Mouse (Mus musculus) cerebellum, adult 9-11 months (tissue): Measurements from ENCODE around the gene Pfdn2.

ENCODE experiments used
- DNase-seq: peaks from one replicate; pipeline ENCODE4 v3.0.0; 2022

The Pfdn2 gene

GRCm38 (mm10) chr1:171356814-171357213 lies 11.3 kb downstream of the Pfdn2 start:
- no peak for DNase-seq

GRCm38 (mm10) chr1:171358421-171358820 lies 13.0 kb downstream of the Pfdn2 start:
- peak; percentile 51 for DNase-seq

GRCm38 (mm10) chr1:171360253-171360652 lies 14.8 kb downstream of the Pfdn2 start:
- DNase-seq: no peak

- peak; percentile 94 for DNase-seq
Measured at GRCm38 (mm10) chr1:171360656-171361055, 15.2 kb downstream of the Pfdn2 start, which contains the start of gene Klhdc9. Klhdc9 (minus strand) TSS chr1:171360798.

DNA sequence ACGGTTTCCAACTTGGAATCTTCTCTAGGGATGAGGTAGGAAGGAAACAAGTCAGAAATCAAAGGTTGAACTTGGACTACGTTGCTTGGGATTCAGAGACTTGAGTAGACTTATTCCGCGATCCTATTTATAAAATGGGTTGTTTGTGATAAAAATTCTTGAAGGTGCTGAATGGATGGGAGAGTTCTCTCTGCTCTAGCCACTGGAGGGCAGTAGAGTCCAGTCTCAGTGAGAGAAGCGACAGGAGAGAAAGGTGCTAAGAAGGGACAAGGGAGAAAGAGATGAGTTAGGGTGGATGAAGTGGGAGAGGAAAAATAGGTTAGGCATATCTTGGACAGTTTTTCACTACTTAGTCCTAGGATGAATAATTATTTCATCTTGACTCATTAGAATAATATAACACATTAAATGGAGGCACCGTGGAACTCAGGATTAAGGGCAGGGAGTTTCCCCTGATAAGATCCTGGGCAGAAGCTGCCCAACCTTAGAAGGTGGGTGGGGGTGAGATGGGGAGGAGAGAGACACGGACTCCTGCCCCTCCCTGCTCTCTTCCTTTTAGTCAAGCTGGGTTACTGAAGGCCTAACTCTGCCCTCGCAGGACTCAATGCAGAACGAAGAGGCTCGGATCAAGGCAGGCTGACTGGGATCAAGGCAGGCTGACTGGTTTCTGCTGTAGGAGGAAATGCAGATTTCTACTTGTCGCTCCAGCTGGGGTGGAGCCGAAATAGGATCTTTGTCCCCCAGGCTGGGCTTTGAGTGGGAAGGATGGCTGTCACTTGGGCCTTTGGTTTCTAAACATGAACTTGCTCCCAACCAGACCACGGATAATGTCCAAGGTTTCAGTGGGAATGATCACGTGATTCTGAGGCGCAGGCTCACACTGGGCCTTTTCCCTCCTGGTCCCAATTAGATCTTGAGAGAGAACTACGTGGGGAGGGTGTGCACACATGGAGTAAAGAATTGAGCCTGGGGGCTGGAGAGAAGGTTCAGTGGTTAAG lies 15.9 kb downstream of the Pfdn2 start:
- DNase-seq: peak; percentile 84

DNA sequence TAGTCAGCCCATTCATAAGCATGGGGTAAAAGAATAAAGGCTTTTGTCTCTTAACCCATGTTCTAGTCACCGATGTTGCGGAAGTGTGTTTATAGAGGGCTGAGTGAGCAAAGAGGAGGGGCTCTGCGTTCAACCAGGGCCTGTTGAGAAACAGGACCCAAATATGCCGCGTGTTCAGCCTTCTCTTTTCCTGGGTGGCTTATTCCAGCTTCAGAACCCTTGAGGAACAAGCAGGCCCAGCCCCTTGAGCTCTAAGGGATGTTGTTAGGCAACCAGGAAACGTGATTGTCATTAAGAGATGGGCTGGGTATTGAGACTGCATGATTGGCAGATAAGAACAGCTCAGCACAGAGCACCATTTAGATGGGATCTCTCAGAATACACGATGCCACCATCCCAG lies 20.5 kb downstream of the Pfdn2 start:
- no peak for DNase-seq

- DNase-seq: no peak
Measured at GRCm38 (mm10) chr1:171369845-171370556, 24.5 kb downstream of the Pfdn2 start, which contains the start of gene Nectin4. Nectin4 (plus strand) TSS chr1:171370099.

DNA sequence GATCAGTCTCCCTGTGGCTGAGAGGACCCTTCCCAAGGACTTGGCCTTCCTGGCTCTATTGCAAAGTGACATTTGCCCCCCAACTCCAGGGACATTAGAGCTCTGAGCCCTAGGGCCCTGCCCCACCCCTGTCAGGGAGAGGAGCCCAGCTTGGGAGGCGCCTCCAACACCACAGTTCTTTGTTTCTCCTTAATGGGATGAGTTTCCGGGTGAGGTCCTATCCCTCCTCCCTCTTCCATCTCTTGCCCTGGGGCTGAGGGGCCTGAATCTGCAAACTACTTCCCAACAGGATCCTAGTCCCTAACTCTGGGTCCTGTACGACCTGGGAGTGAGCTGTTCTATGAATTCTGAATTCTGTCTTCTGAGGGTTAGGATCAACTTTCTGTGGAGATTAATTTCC lies 27.4 kb downstream of the Pfdn2 start:
- DNase-seq: no peak

GRCm38 (mm10) chr1:171373946-171374345 lies 28.5 kb downstream of the Pfdn2 start:
- DNase-seq: no peak

- DNase-seq: no peak
Measured at GRCm38 (mm10) chr1:171375646-171376097, 30.2 kb downstream of the Pfdn2 start.

GRCm38 (mm10) chr1:171378298-171378697 lies 32.8 kb downstream of the Pfdn2 start:
- peak; percentile 80 for DNase-seq

DNA sequence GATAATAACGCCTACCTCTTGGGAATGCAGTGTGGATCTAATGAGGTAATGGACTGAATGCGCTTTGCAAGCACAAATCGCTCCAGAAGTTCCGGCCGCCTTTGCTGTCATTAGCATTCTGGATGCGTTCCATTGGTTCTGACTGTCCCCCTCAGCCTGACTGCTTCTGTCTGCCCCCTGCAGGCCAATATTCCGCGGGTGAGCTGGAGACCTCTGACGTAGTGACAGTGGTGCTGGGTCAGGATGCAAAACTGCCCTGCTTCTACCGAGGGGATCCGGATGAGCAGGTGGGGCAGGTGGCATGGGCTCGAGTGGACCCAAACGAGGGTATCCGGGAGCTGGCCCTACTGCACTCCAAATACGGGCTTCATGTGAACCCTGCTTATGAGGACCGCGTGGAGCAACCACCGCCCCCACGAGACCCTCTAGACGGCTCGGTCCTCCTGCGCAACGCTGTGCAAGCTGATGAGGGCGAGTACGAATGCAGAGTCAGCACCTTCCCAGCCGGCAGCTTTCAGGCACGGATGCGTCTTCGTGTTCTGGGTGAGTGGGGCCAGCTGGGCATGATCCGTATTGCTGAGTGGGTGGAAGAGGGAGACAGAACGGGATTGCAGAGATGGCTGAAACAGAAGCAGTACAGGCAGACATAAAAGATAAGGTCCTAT lies 34.6 kb downstream of the Pfdn2 start:
- DNase-seq: peak; percentile 90

GRCm38 (mm10) chr1:171382096-171382620 lies 36.7 kb downstream of the Pfdn2 start:
- no peak for DNase-seq

DNA sequence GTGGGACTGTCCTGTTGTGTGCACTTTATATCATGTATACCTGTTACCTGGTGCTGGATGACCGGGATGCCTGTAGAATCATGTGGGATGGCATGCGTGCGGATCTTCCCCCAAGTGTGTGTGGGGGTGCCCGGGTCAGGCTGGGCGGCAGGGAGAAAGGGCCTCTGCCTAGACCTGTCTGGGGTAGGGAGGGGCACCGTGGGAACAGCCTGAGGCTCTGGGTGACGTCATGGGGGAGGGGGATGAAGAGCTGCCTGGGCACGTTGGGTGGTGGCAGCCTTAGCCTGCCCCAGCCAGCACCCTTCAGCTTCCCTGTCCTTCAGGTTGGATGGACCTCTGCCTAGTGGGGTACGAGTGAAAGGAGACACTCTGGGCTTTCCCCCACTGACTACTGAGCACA lies 38.9 kb downstream of the Pfdn2 start:
- no peak for DNase-seq

- DNase-seq: no peak
Measured at GRCm38 (mm10) chr1:171385171-171385570, 39.7 kb downstream of the Pfdn2 start.

- DNase-seq: no peak
Measured at GRCm38 (mm10) chr1:171387099-171387498, 41.6 kb downstream of the Pfdn2 start.

- no peak for DNase-seq
Measured at GRCm38 (mm10) chr1:171388376-171389102, 43.1 kb downstream of the Pfdn2 start, which contains the start of gene Arhgap30. Arhgap30 (plus strand) TSS chr1:171388954.

DNA sequence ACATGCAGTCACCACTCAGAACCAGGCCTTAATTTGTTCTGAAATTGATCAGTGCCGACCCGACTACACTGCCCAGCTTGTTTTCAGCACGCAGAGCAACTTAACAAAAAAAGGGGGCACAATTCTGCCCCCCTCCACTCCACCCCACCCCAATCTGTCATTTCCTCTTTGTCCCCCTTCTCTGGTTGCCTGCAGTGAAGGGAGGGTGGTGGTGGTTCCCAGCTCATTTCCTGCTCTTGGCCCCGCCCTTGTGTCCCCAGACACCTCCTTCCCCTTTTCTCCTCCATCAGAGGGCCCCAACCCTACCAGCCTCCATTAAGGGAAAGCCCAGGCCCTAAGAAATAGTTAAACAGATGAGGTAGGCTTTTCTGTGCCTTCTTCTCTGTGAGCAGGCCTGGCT lies 44.6 kb downstream of the Pfdn2 start:
- DNase-seq: no peak

DNA sequence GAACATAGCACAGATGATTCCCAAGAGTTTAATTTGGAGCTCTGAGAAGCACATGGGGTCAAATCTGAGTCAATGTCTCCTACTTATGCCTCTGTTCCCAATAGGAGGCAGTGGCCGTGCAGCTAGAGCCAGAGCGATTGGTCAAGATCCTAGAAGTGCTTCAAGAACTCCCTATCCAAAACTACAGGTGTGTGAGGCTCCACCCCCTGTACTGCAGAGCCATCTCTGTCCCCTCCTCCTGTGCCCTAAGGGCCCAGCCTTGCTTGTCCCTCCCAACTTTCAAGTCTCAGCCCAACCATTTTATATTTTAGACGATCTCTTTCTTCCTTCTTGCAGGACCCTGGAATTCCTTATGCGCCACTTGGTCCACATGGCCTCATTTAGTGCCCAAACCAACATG lies 56.4 kb downstream of the Pfdn2 start:
- DNase-seq: no peak

DNA sequence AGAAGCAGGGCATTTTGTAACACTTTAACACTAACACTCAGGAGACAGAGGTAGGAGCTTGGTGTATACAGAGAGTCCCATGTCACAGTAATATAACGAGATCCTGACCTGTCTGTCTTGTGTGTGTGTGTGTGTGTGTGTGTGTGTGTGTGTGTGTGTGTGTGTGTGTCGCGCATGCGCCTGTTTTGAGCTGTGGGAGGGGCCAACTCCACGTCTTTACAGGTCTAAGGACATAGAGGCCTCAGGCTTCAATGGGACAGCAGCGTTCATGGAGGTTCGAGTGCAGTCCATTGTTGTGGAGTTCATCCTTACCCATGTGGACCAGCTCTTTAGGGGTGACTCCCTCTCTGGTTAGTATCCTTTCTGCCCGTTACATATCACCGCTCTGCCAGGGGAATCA lies 57.5 kb downstream of the Pfdn2 start:
- DNase-seq: no peak

DNA sequence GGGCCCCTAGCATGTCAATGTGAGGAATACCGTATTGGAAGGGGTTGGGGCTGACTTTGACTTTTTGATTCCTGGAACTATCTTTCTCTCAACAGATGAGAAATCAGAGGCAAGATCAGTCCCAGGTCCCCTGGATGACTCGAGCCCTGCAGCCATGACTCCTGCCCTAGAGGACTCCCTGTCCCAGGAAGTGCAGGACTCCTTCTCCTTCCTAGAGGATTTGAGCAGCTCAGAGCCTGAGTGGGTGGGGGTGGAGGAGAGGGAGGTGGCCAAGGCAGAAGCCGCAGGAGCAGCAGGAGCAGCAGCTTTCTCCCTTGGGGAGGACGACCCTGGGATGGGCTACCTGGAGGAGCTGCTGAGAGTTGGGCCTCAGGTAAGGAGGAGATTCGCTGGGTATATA lies 61.8 kb downstream of the Pfdn2 start:
- DNase-seq: no peak
